Mouse (Mus musculus) testis, adult 2 months (tissue): ENCODE results near the gene Gabrb2.

Experiments
- CTCF ChIP-seq: fragments of 200-500 bp; IDR thresholded peaks from 2 replicates; pipeline ENCODE4 v1.5.1; 2012; ENCODE audit warnings: low read depth, mild to moderate bottlenecking, inconsistent platforms, low read length, moderate library complexity; ENCODE audit not compliant: control insufficient read depth, insufficient read depth, insufficient replicate concordance
- POLR2A ChIP-seq: fragments of 200-500 bp; IDR thresholded peaks from 2 replicates; pipeline ENCODE4 v1.6.1; 2012; ENCODE audit warnings: low read depth, mild to moderate bottlenecking, inconsistent platforms, low read length, moderate library complexity; ENCODE audit not compliant: control insufficient read depth

GRCm38 (mm10) chr11:42393451-42393850, 26.1 kb upstream of the Gabrb2 start:
- no peak for TF ChIP-seq POLR2A
- TF ChIP-seq CTCF, result no peak
